Mouse (Mus musculus) spleen, adult 2 months (tissue): ENCODE data around the gene Mrpl27.

Experiments
- CTCF ChIP-seq: fragments of 200-500 bp; IDR thresholded peaks from 2 replicates; pipeline ENCODE4 v1.5.1; 2011; ENCODE audit warnings: mild to moderate bottlenecking, inconsistent platforms; ENCODE audit not compliant: insufficient read depth, insufficient read length, insufficient replicate concordance; ENCODE audit errors: extremely low read depth
- POLR2A ChIP-seq: fragments of 200-500 bp; IDR thresholded peaks from 2 replicates; pipeline ENCODE4 v1.6.1; 2011; ENCODE audit warnings: low read depth, low read length, inconsistent platforms

DNA sequence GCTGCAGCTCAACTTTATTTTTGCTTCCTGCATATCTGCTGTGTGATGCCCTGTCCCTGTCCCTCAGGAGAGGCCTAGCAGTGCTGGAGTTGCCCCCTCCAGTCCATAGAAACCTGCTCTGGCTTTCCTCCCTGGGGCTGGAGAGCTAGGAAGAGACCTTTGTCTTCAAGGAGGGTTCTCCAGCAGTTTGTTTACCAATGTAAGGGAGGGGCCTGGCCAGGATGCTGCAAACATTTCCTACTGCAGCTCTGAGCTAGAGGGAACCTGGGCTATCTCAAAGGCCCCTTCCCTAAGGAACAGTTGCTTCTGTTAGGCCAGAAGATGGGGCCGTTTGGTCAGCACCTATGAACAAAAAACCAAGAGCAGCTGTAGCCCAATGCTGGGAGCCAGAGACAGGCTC is 7.8 kb downstream of the Mrpl27 start:
- TF ChIP-seq CTCF = no peak
- no peak for TF ChIP-seq POLR2A
